Mouse (Mus musculus): ENCODE data around the gene Hrg.

DNA sequence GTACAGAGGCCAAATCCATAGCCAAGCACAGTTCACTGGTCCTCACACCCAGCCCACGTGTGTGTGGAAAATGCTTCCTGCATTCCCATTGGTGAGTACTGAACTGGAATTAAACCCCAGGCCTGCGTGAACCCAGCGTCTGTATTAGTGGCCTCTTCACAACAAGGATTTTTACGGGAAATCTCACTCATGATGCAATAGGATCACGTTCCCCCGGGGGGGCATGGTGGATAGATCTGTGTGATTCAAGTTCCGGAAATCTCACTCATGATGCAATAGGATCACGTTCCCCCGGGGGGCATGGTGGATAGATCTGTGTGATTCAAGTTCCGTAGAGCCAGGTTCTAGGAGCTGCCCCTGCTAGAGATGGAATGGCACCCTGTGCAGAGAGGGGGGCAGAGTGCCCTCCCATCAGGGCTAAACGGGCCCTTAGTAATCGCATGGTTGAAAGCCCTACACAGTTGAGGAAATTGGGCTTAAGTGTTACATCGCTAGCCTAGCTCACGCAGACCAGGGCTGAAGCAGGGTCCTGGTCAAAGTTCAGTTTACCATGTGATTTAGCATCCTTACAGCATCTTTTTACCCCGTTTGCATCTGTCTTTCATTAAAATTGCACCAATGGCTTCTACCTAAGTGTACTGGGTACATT is 32.1 kb upstream of the Hrg start:
- TF ChIP-seq CTCF (IDR thresholded peaks at IDR 0.05; ENCODE audit: borderline replicate concordance, insufficient read depth, low read depth, low read length), result no peak
- TF ChIP-seq POLR2A (IDR thresholded peaks at IDR 0.05; ENCODE audit: borderline replicate concordance, insufficient read depth, low read length), result no peak

Data from cerebellum, adult 2 months (tissue).